Mouse (Mus musculus) cerebellum, postnatal 25 days (tissue): ENCODE measurements around the gene 4931422A03Rik.
"Not testable (repeated sequence)": the region's sequence is repeated elsewhere in the genome, so short reads cannot be mapped to it uniquely, and the experiment has no call there.

Source experiments
- DNase-seq, 2 experiments: peaks; one replicate each; pipeline ENCODE4 v3.0.0; 2021; ENCODE audit warnings: mixed read lengths in 2 of 2

4931422A03Rik gene

DNA sequence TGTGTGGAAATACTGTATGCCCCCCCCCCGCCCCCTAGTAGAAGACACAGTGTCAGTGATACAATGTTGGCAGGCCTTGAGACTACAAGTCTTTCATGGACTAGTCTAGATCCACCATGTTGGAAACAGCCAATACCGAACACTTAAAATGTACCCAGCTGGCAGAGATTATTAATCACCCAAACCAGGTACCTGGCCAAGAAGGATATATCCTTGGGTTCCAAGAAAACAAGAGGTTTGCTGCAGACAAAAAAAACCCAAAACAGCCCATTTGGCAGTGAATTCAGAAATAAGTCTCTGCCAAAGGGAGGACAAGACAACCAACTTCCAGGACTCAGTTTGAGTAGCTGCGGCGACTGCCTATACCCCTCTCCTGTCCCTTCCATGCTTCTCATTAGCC lies 3.5 kb downstream of the 4931422A03Rik start:
- DNase-seq, result no peak

DNA sequence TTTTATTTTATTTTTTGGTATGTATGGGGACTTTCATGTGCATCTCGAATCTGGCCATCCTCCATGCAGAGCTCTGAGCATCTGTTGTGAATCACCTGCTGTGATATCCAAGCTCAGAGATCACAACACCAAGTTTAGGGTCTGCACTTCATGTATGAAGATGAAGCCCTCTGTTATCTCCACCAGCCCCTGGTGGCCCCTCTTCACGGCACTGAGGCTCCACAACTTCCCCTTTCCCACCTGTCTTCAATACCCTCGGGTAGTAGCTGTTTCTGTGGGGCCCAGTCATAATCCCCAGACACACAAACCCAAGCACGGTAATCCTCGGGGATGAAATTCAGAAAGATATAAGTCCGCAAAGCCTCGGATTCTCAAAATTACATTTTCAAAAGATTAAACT lies 5.1 kb downstream of the 4931422A03Rik start:
- DNase-seq, result no peak

DNA sequence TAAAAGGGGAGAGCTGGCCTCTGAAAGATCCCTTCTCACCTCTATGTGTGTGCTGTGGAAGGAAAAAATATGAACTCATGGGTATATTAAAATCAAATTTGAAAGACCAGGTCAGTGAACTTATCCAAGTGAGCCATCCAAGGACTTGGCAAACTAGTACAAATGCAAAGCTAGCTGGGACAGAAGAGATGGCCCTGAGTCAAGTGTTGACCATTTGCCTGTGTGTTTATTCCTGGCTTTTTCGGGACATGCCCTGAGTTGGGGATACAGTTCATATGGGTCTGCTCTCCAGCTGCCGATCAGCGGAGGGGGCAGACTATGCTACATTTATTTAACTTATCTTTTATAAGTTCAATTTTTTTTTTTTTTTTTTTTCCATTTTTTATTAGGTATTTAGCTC lies 19.3 kb downstream of the 4931422A03Rik start:
- not testable (repeated sequence) for DNase-seq

DNA sequence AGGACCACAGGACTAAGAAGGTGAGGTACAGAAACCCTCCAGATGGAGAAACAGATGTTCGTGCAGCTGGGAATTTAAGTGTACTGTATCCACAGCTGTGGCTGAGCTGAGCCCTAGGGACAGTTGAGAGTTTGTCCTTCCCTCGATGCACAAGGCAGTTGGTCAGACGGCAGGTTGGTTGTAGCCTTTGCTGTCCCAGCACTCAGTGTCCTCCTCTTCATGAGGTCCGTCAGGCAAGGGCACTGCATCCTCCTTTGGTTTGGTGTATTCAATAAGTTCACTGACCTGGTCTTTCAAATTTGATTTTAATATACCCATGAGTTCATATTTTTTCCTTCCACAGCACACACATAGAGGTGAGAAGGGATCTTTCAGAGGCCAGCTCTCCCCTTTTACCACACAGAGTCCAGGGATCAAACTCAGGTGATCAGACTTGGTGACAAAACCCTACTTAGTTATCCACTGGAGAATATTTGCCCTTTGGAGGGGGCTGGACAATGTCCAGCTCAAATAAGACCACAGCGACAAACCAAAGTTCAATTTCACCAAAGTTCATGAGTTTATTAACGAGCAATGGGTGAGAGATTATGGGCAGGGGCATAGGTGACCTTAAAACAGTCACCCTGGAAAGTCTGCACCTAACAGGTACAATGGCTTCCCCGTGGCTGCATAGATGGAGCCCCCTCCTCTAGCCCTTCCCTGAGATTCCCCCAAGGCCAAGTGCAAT lies 20.2 kb downstream of the 4931422A03Rik start:
- no peak for DNase-seq

GRCm38 (mm10) chr2:104002711-104003413 lies 25.3 kb downstream of the 4931422A03Rik start:
- DNase-seq, result peak; percentile 58 to 75

DNA sequence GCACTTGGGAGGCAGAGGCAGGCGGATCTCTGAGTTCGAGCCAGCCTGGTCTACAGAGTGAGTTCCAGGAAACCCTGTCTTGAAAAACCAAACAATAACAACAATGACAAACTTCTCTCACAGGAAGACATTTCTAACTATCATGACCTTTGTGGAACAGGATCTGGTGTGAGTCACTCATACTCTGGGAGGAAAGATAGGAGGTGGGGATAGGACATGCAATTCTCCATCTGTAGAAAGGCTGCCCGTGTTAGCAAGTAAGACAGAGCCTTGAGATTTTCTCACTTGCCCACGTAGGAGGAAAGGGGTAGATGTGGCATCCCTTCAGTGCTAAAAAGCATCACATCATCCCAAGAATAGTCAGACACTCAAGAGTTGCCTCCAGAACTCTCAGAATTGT lies 26.3 kb downstream of the 4931422A03Rik start:
- no peak for DNase-seq

DNA sequence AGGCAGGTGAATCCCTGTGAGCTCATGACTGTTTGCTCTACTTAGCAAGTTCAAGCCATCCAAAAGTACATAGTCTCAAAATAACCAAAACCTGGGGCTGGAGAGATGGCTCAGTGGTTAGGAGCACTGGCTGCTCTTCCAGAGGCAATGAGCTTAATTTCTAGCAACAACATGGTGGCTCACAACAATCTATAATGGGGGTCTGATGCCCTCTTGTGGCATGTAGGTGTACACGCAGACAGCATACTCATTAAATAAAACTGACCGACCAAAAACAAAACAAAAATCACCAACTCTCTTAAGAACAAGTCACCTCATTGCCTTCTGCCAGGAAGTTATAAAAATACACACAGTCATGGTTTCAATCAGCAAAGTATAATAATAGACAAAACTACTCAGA lies 27.1 kb downstream of the 4931422A03Rik start:
- no peak for DNase-seq

DNA sequence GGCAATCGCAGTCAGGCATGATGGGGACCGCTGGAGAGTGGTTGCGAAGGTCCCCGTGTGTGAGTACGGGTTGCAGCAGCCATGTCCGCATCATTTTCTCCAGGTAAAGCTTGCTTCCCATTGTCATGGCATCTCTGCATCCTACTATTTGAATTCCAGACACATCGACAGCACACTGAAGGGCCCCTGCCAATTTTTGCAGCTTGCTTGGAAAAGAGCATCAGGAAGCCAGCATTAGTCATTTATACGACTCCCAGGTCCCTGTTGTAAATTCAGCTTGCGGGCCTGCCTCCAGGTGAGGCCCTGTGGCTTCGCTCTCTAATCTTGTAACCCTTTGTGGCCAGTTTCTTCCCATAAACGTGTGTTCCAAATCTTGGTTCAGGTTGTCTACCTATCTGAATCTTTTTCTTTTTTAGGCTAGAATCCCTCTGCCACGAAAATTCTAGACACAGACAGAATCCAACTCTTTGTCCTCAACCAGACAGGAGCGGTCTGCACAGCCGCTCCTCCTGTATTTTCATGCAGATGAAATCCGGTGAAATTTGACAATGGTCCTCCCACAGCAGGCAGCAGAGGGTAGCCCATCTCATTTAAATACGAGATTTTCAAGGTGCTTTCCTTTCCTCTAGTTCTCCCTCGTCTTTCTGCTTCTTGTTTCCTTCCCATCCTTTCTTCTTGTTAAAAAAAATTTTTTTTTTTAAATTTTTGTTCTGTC lies 35.4 kb downstream of the 4931422A03Rik start:
- peak; percentile 34 to 51 for DNase-seq

DNA sequence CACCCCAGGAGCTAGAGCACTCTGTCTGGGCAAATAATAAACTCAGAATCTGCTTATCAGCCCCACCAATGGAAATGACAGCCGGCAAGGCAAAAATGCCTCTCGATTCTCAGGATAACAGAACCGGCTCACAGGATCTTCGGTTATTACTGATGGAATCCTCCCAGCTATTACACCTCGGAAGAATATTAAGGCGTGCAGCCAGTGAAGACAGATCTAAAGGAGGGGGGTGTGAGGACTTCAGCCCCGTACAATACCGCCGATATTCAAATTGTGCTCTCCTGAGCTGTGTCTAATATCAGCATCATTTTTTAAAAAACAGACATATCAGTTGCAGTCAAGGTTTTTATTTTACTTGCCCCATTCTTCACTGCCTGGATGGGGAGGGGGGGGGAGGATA lies 36.0 kb downstream of the 4931422A03Rik start:
- no peak for DNase-seq

DNA sequence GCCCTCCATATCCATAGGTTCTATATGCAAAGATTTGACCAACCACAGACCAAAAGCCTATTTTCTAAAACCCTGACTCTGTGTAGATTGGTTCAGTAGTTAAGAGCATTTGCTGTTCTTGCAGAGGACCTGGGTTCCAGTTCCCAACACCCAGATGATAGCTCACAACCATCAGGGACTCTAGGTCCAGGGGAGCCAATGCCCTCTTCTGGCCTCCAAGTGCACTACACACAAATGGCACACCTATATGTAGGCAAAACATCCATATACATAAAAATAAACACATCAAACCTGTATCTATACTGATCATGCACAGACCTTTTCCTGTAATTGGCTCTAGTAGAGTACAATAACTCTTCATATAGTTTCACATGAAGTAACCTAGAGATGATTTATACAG lies 36.9 kb downstream of the 4931422A03Rik start:
- DNase-seq, result no peak

DNA sequence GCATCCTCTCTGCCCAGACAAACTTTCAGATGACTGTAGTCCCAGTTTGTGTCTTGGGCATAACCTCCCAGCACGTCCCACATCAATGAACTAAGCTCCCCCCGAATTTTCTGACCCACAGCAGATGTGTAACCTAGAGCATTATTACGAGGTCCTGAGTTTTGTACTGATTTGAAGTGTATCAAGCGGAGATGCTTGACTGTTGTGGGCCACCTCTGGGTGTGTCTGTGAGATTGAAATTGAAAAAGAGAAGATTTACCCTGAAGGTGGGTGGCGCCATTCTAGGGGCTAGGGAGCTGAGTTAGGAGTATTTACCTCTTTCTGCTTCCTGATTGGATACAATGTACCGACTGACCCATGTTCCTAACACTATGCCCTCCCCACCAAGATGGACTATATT lies 38.4 kb downstream of the 4931422A03Rik start:
- no peak for DNase-seq

- not testable (repeated sequence) for DNase-seq
Measured at GRCm38 (mm10) chr2:103987595-103987994, 40.6 kb downstream of the 4931422A03Rik start.

GRCm38 (mm10) chr2:103983146-103983545 lies 45.0 kb downstream of the 4931422A03Rik start:
- DNase-seq, result no peak

- DNase-seq, result peak; percentile 73 to 82
Measured at GRCm38 (mm10) chr2:103982250-103982649, 45.9 kb downstream of the 4931422A03Rik start.

- no peak for DNase-seq
Measured at GRCm38 (mm10) chr2:103977716-103978115, 50.4 kb downstream of the 4931422A03Rik start.

DNA sequence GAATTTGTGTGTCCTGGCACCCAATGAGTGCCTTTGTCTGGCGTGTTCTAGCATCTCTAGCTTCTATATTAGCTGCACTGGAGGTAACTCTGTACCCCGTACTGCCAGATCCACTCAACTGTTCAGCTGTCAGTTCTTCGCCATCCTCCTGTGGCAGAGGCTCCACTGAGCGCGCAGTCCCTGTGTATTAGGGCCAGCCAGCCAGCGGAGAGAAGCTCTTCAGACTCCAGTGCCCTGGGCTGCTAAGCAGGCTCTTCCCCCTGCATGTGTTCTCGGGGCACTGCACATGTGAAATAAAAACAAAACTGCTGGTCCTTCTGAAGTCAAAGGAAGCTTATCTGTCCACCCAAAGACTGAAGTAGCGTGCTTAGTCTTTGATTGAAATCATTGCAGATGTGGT lies 50.9 kb downstream of the 4931422A03Rik start:
- no peak for DNase-seq

DNA sequence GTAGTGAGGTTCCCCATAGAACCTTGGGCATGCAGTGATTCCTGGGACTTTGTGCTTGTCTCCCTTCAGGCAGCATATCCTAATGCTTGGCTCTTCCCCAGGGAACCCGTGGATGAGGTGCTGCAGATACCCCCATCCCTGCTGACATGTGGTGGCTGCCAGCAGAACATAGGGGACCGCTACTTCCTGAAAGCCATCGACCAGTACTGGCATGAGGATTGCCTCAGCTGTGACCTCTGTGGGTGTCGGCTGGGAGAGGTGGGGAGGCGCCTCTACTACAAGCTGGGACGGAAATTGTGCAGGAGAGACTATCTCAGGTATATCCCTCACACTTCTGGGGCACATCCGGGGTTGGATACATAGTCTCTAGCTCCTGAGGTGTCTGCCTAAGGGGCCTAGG lies 52.3 kb downstream of the 4931422A03Rik start:
- DNase-seq, result no peak

DNA sequence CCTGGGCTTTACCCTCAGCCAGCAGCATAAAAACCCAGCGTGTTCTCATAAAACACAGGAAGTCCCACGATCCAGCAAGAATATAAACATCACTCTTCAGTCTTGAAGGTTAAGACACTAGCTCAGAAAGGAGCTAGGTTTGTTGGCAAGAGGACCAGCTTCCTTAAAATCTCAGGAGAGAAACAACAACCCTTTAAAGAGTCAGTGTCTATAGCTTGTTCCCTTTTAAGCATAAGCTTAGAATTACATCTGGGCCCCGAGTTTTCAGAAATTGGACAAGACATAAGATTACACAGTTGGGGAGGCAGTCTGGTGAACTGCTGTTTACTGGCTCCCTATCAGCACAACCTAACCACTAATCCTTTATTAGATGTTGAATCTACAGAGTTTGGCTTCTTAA lies 56.3 kb downstream of the 4931422A03Rik start:
- DNase-seq, result no peak

DNA sequence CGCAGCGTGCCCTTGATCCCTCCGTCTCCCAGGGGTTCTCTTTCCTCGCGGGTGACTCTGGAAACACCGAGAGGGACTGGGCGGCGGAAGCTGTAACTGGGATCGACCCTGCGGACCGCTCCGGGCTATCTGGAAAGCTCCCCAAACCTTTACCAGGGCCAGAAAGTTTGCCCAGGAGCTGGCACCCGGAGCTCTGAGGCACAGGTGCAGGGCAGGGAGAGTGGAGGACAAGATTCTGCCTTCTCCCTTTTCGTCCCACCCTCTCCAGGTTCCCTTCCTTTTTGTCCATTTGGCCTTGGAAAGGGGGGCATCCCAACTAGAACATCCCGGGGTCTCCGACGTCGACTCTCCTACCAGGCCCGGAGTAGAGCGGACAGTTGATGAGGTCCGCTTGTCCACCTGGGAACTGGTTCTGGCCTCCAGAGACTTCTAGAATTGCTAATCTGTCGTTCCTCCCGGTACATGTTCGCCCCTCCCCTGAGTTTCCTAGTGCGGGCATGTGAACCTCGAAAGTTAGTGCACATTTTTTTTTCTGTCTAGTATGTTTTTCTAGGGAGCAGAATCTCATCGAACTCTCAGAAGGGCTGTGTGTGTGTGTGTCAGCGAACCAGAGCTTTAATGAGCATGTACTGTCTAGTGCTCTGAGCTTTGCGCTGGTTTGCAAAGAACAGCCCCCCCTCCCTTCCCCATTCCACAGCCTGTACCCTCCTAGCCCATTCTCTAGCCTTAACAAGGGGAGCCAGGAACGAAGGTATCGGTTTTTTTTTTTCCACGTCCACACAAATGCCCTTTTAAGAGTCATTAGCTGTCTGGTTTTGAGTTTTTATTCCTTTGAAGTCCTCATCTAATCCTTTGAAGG lies 57.1 kb downstream of the 4931422A03Rik start:
- DNase-seq, result no peak

GRCm38 (mm10) chr2:103970041-103970790 lies 57.9 kb downstream of the 4931422A03Rik start:
- DNase-seq, result peak; percentile 54 to 58

DNA sequence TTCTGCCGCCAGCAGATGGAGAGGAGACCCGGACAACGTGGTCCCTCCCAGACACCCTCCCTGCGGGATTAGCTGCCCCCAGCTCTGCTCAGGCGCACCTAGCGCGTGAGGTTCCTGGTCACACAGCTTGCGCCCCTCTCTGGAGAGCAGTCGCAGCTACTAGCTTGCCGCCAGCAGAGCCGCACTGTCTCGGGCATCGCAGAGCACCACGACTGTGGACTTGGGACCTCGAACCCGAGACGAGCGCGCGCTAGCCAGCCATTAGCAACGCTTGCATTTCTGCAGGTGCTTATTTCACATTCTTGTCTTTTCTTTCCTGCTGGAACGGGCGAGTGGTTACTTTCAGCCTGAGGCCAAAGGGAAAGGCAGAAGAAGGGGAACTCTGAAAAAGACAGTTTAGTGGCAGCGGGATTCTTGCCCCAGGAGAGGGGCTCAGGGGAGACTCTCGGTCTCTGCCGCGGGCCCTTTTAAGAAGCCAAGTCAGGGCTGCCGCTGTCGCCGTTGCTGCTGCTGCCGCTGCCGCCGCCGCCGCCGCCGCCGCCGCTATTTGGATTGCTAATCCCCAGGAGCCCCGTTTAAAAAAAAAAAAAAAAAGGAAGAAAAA lies 58.6 kb downstream of the 4931422A03Rik start:
- DNase-seq, result peak; percentile 63 to 71
